Mouse (Mus musculus) midbrain, embryonic 14.5 days (tissue): ENCODE measurements around the gene Sem1. TPM values are rescaled to one million over a fixed set of nuclear protein-coding genes. Genes with fewer than 3 reads are reported as not detected.

ENCODE experiments used
- ATAC-seq: fragments of 200-750 bp; cut with Nextera tagmentation; 2 replicates; pipeline ENCODE4 v1.8.0; 2017; ENCODE audit warnings: moderate number of reproducible peaks, moderate library complexity; ENCODE audit not compliant: low FRiP score, low TSS enrichment
- DNase-seq: peaks from one replicate; pipeline ENCODE4 v3.0.0-alpha.2; 2015
- H3K27ac ChIP-seq: fragments of 300-500 bp; sonication (generic); replicated peaks from 2 replicates; pipeline ENCODE4 v1.5.1; 2014; ENCODE audit warnings: mild to moderate bottlenecking, low read depth, low read length, moderate library complexity
- H3K27me3 ChIP-seq: fragments of 300-500 bp; sonication (generic); 2 replicates; pipeline ENCODE4 v1.6.1; 2014; ENCODE audit warnings: low read length, control low read depth, mixed read lengths; ENCODE audit not compliant: control insufficient read depth, insufficient read depth
- H3K36me3 ChIP-seq: fragments of 300-500 bp; sonication (generic); 2 replicates; pipeline ENCODE4 v1.6.1; 2014; ENCODE audit warnings: low read length, control low read depth; ENCODE audit not compliant: control insufficient read depth, insufficient read depth
- H3K4me1 ChIP-seq: fragments of 300-500 bp; sonication (generic); 2 replicates; pipeline ENCODE4 v1.6.1; 2014; ENCODE audit warnings: mild to moderate bottlenecking, antibody characterized with exemption, low read length, control low read depth; ENCODE audit not compliant: control insufficient read depth, insufficient read depth
- H3K4me2 ChIP-seq: fragments of 300-500 bp; sonication (generic); 2 replicates; pipeline ENCODE4 v1.6.1; 2014; ENCODE audit warnings: mild to moderate bottlenecking, low read length, moderate library complexity
- H3K4me3 ChIP-seq: fragments of 300-500 bp; sonication (generic); replicated peaks from 2 replicates; pipeline ENCODE4 v1.5.1; 2014; ENCODE audit warnings: low read depth, low read length
- H3K9ac ChIP-seq: fragments of 300-500 bp; sonication (generic); replicated peaks from 2 replicates; pipeline ENCODE4 v1.6.1; 2014; ENCODE audit warnings: mild to moderate bottlenecking, low read length, moderate library complexity
- H3K9me3 ChIP-seq: fragments of 300-500 bp; sonication (generic); 2 replicates; pipeline ENCODE4 v1.6.1; 2016; ENCODE audit warnings: low read length, control low read depth, mixed read lengths; ENCODE audit not compliant: control insufficient read depth
- WGBS: fragments of 180-500 bp; shearing (Covaris S2); extraction: QIAGEN DNeasy Blood & Tissue Kit; methylation state at CpG from one replicate; pipeline ENCODE4 v1.1.7; 2014; 5-methylcytosine and 5-hydroxymethylcytosine counted together
- polyA plus RNA-seq: library from polyadenylated mRNA; unstranded; fragments of >200 nt; fragmentation: Nextera tagmentation; extraction: Ambion mirVana; gene quantifications from 2 replicates; pipeline ENCODE4 v1.2.1, GENCODE M21; 2014

The Sem1 gene
- polyA plus RNA-seq: 146 and 164 TPM in 2 replicates

DNA sequence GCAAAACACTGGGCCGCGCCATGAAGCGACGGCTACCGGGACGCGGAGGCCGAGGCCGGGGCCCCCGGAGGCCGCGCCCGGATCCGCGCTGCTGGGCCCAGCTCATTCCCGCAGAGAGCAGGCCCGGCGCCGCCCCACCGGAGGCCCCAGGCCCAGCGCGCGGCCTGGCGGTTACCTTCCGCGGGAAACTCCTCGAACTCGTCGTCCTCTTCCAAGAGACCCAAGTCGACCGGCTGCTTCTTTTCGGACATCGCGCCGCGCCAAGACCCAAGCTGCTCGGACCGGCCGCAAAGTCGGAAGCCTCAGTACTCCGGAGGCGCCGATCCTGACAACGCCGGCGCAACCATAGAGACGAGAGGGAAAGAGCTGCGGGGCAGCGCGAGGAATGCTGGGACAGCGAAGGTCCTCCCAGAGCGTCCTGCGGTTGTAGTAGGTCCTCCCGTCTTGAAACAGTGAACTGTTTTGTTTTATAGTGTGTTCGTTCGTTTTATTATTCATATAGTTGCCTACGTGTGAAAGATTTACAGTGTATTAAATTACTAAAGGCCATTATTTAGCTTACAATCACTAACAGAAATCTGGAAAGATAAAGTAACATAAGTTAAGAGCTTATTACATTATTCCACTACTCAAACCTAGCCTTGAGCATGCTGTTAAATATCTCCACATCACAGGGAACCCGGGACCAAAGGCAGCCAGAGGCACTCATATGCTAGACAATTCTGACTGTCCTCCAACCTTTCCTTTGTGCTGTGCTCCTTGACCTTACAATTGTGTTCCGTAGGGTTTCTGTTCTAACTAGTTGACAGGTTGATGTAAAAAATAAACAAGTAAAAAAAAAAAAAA, at the start of gene Sem1:
TSS of gene Sem1 (minus strand) at position 360 of the 846 bp plus-strand sequence.
- 1% methylated on average over 59 of the region's 59 CpGs for WGBS
- Histone ChIP-seq H3K27me3 (no peaks in the 10 kb centered on the region), H3K4me3 (peak within 1 kb of the TSS; percentile 98), H3K36me3 (no peaks in the 10 kb centered on the region), H3K9ac (peak within 1 kb of the TSS; percentile 98), H3K4me1 (peaks cover 11% of the 10 kb centered on the region), H3K4me2 (peak within 1 kb of the TSS; percentile 75), H3K27ac (peak within 1 kb of the TSS; percentile 84), H3K9me3 (no peaks in the 10 kb centered on the region)
- peak; percentile 95 for DNase-seq
- peak; percentile 97 for ATAC-seq

DNA sequence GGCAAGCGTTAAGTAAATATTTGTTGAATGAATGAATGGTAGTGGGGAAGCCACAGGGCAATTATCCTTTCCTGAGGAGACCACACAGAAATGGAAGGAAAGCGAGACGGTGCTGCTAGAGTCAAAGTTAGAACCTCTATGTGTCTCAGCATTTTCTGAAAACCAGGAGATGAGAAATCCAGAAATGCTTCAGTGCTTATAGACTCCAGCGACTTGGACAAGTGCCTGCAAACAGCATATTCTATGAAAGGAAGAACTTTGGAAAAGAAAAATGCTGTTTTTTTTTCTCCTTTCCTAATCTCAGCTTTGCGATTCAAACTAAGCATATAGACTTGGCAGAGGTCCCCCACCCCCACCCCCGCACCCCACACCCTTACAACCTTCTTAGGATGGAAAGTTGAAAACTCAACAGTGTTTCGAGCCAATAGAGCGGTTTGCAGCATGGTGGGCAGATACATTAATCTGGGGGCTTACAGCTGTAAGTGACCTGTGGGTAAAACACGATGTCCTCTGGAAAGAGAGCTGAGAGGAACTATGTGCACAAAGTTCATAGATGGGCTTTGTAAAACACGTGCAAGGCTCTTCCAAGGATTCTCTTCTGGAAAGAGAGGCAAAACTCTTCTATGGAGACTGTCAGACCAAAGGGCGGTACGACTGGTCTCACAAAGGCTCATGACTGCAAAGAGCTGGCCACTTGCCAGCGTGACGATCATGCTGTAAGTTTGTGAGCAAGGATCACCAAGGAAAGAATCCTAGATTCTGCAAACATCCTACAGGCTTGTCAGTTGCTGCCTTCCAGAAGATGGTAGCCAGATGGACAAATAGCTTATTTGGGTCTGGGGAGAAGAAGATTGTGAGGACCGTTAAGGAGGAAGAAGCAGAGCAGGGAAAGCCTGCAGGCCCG, 44.6 kb upstream of the Sem1 start:
- ATAC-seq (no peak), DNase-seq (peak; percentile 72)
- no peaks in the 10 kb centered on the region for H3K4me1 ChIP-seq
- H3K27ac ChIP-seq: no peak overlapping the region
- 0 out of 2 replicates have a peak overlapping the region, but pooled peaks have one; percentile 1 for H3K4me2 ChIP-seq
- no peaks in the 10 kb centered on the region for H3K36me3 ChIP-seq
- no peak overlapping the region for H3K9ac ChIP-seq
- H3K4me3 ChIP-seq: no peak overlapping the region
- no peaks in the 10 kb centered on the region for H3K9me3 ChIP-seq
- 59% methylated on average over 16 of the region's 16 CpGs for WGBS
- H3K27me3 ChIP-seq: no peaks in the 10 kb centered on the region

DNA sequence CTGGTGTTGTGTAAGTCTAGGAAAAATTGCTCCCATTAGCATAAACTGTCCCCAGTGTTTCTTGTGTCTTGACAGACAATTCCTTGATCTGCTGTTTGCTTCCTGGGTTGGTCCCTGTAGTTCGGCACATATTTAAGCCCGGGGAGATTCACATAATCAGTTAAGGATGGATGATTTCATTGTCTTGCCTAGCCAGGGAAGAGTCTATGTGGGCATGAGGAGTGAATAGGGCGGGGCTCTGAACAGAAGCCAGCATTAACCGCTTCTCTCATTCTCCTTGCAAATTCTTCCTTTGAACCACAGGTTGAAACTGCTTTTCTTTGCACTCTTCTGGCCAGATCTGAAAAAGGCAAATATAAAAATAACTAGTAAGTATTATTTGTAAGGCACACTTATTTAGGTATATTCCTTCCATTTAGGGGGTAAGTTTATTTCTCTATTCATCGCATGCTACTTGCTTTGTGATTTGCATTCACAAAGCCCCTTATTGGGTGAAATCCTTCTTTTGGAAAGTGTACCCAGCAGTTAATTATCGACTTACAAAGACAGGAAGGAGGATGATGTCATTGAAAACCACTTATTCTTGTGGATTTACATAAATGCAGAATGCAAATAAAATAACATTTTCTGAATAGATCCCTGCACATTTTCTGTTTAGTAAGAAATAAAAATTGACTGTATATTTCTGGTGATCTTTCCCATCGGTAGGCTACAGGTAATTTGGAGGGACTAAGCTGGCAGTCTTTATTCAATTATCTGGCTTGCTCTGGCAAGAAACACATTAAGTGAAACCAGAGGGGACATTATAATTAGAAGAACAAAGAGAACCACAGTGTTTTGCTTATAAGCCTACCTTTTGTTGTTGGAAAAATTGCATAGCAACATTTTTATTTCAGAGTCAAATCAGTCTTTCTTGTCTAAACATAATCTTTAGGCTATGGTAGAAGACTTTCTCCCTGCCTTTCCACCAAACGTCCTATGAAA, 25.4 kb upstream of the Sem1 start:
- peak; percentile 36 for DNase-seq
- WGBS: 34% methylated on average over 8 of the region's 8 CpGs
- no peak; the same call in 1 of the 2 replicates for ATAC-seq
- Histone ChIP-seq H3K9me3 (no peaks in the 10 kb centered on the region), H3K27me3 (no peaks in the 10 kb centered on the region), H3K4me3 (no peak overlapping the region), H3K27ac (no peak overlapping the region), H3K4me1 (0 out of 2 replicates have a peak, but pooled peaks cover 8% of the 10 kb centered on the region), H3K36me3 (no peaks in the 10 kb centered on the region), H3K9ac (no peak overlapping the region), H3K4me2 (no peak overlapping the region)

DNA sequence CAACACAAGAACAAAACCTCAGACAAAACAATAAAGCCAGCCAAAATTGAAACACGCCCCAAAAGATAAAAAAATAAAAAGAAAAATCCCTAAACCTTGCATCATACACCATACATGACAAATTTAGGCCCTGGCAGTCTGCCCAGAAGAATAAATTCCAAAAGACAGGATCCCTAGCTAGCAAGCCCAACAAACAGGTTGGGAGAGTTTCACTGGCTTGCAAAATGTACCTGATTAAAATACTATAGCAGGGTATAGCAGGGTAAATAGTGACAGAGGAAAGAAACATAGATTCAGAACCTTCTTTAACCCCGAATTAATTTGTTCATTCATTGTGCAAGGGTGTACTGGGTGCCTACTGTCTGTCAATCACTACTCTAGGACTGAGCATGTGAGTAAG, 7.8 kb upstream of the Sem1 start:
- no peaks in the 10 kb centered on the region for H3K4me1 ChIP-seq
- ATAC-seq: no peak
- 85% methylated on average over 2 of the region's 2 CpGs for WGBS

DNA sequence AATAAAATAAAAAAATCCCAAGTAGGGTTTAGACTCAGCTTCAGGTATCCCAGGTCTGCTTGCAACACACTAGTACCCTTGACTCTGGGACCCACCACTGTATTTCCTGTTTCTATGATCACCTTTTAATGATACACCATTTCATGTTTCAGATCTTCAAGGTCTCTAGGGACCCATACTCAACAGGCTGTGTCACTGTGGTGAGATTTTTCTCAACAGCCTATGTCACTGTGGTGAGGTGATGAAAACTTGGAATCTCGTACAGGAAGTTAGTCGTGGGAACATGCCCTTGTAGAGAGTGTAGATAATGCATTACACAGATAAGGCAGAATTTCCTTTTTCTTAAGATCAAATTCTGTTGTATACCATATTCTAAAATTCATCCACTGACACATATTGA, 3.4 kb upstream of the Sem1 start:
- H3K9me3 ChIP-seq: no peaks in the 10 kb centered on the region
- H3K4me3 ChIP-seq: no peak overlapping the region
- WGBS: 94% methylated on average over 2 of the region's 2 CpGs
- no peak overlapping the region for H3K27ac ChIP-seq
- DNase-seq: no peak
- H3K9ac ChIP-seq: no peak overlapping the region
- ATAC-seq: no peak
- H3K36me3 ChIP-seq: no peaks in the 10 kb centered on the region
- peaks cover 7% of the 10 kb centered on the region for H3K4me1 ChIP-seq
- H3K4me2 ChIP-seq: no peak overlapping the region
- H3K27me3 ChIP-seq: no peaks in the 10 kb centered on the region

More for the DNA sequence above, 7.8 kb upstream of the Sem1 start:
- no peak overlapping the region for H3K4me3 ChIP-seq
- DNase-seq: no peak
- H3K4me2 ChIP-seq: no peak overlapping the region
- H3K9ac ChIP-seq: no peak overlapping the region
- H3K27ac ChIP-seq: no peak overlapping the region
- H3K36me3 ChIP-seq: no peaks in the 10 kb centered on the region
- H3K9me3 ChIP-seq: no peaks in the 10 kb centered on the region
- H3K27me3 ChIP-seq: no peaks in the 10 kb centered on the region

DNA sequence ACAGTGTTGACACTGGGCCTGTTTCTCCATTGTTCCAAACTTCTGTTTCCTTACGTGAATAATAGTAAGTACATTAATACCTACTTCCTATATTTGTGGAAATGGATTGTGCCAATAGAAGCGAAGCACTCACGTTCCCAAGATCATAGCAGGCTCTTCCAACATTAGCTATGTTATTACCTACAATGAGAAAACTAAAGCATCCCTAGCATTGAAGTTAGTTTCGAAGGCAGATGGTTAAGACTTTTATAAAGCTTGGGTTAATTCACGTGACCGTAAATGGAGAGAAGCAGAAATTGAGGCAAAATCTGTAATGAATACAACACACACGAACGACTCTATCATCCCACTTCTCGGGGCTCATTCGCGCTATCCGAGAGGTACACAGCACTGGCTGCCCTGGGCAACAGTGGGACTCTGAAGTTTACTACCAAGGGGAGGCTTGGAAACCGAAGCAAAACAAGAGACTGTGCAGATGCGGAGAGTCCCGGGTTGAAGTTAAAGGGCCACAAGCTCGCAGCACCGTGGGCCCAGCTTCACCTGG, 650 bp downstream of the Sem1 start:
- no peaks in the 10 kb centered on the region for H3K9me3 ChIP-seq
- no peak for DNase-seq
- H3K27ac ChIP-seq: peak overlapping the region; percentile 84
- H3K4me1 ChIP-seq: peaks cover 11% of the 10 kb centered on the region
- H3K27me3 ChIP-seq: no peaks in the 10 kb centered on the region
- H3K4me2 ChIP-seq: peak overlapping the region; percentile 75
- ATAC-seq: peak; percentile 61
- H3K36me3 ChIP-seq: no peaks in the 10 kb centered on the region
- H3K4me3 ChIP-seq: peak overlapping the region; percentile 98
- 5% methylated on average over 17 of the region's 17 CpGs for WGBS
- H3K9ac ChIP-seq: peak overlapping the region; percentile 98

DNA sequence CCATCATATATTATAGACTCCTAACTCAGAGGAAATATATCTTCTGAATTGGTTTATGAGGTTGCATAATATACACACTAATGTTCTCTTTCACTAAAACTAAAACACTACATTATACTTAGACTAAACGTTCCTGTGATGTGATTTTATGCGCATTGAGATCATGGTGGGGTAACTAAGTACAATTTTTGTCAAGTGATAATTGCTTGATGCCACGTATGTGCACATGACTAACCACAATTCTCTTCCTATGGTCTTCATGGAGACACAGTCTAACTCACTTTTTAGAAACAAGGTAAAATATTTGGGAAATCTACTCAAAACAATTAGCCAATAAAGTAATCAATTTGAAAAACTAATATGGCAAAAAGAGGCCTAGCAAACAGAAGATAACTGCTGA, 1.2 kb downstream of the Sem1 start:
- ATAC-seq (no peak), DNase-seq (no peak)
- H3K4me1 ChIP-seq: peaks cover 11% of the 10 kb centered on the region
- peak overlapping the region; percentile 98; the same call in 1 of the 2 replicates for H3K9ac ChIP-seq
- peak overlapping the region; percentile 98 for H3K4me3 ChIP-seq
- H3K27me3 ChIP-seq: no peaks in the 10 kb centered on the region
- no peaks in the 10 kb centered on the region for H3K9me3 ChIP-seq
- 66% methylated on average over 3 of the region's 3 CpGs for WGBS
- H3K36me3 ChIP-seq: no peaks in the 10 kb centered on the region
- peak overlapping the region; percentile 75 for H3K4me2 ChIP-seq
- no peak overlapping the region for H3K27ac ChIP-seq
